Comparison of ENCODE assay signal across 8 mouse cellular contexts in genomic region chr1:89195827-89196712, GRCm38 (mm10).
DNase-seq lines count a peak whose midpoint lies in the region; ATAC-seq and TF ChIP-seq lines count a peak whose summit lies in the region.
"Had no signal": no experiment of that assay in that cellular context is flagged by ENCODE, and none has a peak within 500 bp of the region (broad histone marks: within the 10 kb centered on the region; RNA-seq: fewer than 3 reads in every experiment).

No protein-coding gene starts in this region.

- no peak overlapping the region for H3K4me2 ChIP-seq in intestine, embryonic 16.5 days (ENCODE audit: low read depth, low read length)
- no peak overlapping the region for H3K4me2 ChIP-seq in stomach, embryonic 16.5 days (ENCODE audit: low read depth, low read length)

- WGBS in intestine, embryonic 16.5 days = 49% methylated on average over 12 of the region's 12 CpGs
- WGBS in stomach, embryonic 16.5 days = 46% methylated on average over 12 of the region's 12 CpGs

- H3K27me3 ChIP-seq in intestine, embryonic 16.5 days (replicated peaks; ENCODE audit: control insufficient read depth, insufficient read depth, low read length) = no peaks in the 10 kb centered on the region
- no peaks in the 10 kb centered on the region for H3K27me3 ChIP-seq in stomach, embryonic 16.5 days (ENCODE audit: control insufficient read depth, insufficient read depth, low read length)

- intact Hi-C loops in gastrocnemius, postnatal 14 days (cut with DNase I; ENCODE audit: low total_unique reads) = loop anchor here (5.0 kb wide), 1 partner anchor 444 kb away; no protein-coding TSS in a partner anchor
- intact Hi-C loops in left cerebral cortex, postnatal 25 days (cut with DNase I) = loop anchor here (2.0 to 10.0 kb wide), 3 partner anchors 231 to 451 kb away; no protein-coding TSS in a partner anchor

- no peaks in the 10 kb centered on the region for H3K4me1 ChIP-seq in cortical plate, adult 2 months (ENCODE audit: control insufficient read depth, insufficient read depth, low read length)
- H3K4me1 ChIP-seq in intestine, embryonic 16.5 days (ENCODE audit: control insufficient read depth, insufficient read depth, low read length) = no peaks in the 10 kb centered on the region
- no peaks in the 10 kb centered on the region for H3K4me1 ChIP-seq in stomach, embryonic 16.5 days (ENCODE audit: control insufficient read depth, insufficient read depth, low read length)

- ATAC-seq in intestine, embryonic 16.5 days = peak; percentile 81
- peak; percentile 77 for ATAC-seq in stomach, embryonic 16.5 days (ENCODE audit: insufficient read depth, low FRiP score)

- TF ChIP-seq POLR2A in cortical plate, adult 2 months (IDR thresholded peaks at IDR 0.05; ENCODE audit: extremely low read depth, insufficient read depth, low read length) = no peak

- H3K27ac ChIP-seq in cortical plate, adult 2 months (ENCODE audit: insufficient read depth, low read length) = no peak overlapping the region
- no peak overlapping the region for H3K27ac ChIP-seq in intestine, embryonic 16.5 days (ENCODE audit: low read length)
- H3K27ac ChIP-seq in stomach, embryonic 16.5 days (ENCODE audit: low read length) = no peak overlapping the region
- H3K27ac ChIP-seq: macrophage had no signal

- DNase-seq in adrenal gland, postnatal 10 days = peak; percentile 87
- DNase-seq in gastrocnemius, postnatal 14 days = peak; percentile 86
- peak; percentile 83 to 88 for DNase-seq in left cerebral cortex, postnatal 25 days (ENCODE audit: low spot score in 2 of 2)
- DNase-seq in naive thymus-derived CD4-positive, alpha-beta T cell, adult 2 months (ENCODE audit: low read depth) = peak; percentile 65

- H3K9me3 ChIP-seq in intestine, embryonic 16.5 days (ENCODE audit: control insufficient read depth, low read length) = no peaks in the 10 kb centered on the region
- no peaks in the 10 kb centered on the region for H3K9me3 ChIP-seq in stomach, embryonic 16.5 days (replicated peaks; ENCODE audit: control insufficient read depth, low read length)

- no peak overlapping the region for H3K9ac ChIP-seq in intestine, embryonic 16.5 days (ENCODE audit: low read depth, low read length)
- no peak overlapping the region for H3K9ac ChIP-seq in stomach, embryonic 16.5 days (ENCODE audit: low read length)

- no peak overlapping the region for H3K4me3 ChIP-seq in cortical plate, adult 2 months (ENCODE audit: insufficient read depth, low read length)
- H3K4me3 ChIP-seq in intestine, embryonic 16.5 days (ENCODE audit: low read length) = no peak overlapping the region
- H3K4me3 ChIP-seq in stomach, embryonic 16.5 days (replicated peaks; ENCODE audit: low read length) = no peak overlapping the region

- no peaks in the 10 kb centered on the region for H3K36me3 ChIP-seq in intestine, embryonic 16.5 days (ENCODE audit: control insufficient read depth, insufficient read depth, low read length)
- H3K36me3 ChIP-seq in stomach, embryonic 16.5 days (ENCODE audit: control insufficient read depth, insufficient read depth, low read length) = no peaks in the 10 kb centered on the region

- TF ChIP-seq CTCF in cortical plate, adult 2 months (IDR thresholded peaks at IDR 0.05; ENCODE audit: extremely low read depth, insufficient read depth, low read length) = peak; percentile 94
